Mouse (Mus musculus): Measurements from ENCODE around the gene Gm20388. TPM values are rescaled to one million over a fixed set of nuclear protein-coding genes. Genes with fewer than 3 reads are reported as not detected.

Gm20388 gene
- polyA plus RNA-seq, 1 experiment from 2014 or later = 12.4 TPM

DNA sequence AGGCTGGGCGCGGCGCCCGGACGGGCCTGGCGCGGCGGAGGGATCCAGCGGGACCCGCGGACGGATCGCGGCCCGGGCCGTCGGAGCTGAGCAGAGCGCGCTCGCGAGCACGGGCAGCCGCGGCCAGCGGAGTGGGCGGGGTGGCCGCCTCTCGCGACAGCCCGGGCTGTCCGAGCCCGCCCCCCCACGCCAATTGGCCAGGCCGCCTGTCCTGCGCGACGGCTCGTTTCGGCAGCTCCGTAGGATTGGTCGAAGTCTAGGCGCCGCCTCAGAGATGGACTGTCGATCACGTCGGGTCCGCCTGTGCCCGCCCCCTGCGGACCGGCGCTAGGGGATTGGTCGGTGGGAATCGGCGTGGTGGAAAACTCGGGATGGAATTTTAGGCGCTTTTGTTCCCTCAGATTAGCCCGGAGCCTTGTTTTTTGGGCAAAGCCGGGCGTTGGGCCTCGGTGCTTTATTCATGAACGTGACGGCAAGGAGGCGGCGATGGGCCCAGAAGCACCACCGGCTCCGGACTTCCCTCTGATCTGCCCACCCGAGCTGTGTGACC, 1742.2 kb downstream of the Gm20388 start, which contains the start of gene Zcchc14:
Gene Zcchc14, minus strand, starts transcription at position 128 of the 550 bp plus-strand sequence.
- 0 out of 2 replicates have a peak, but pooled peaks cover 2% of the 10 kb centered on the region for H3K36me3 ChIP-seq (ENCODE audit: control insufficient read depth, insufficient read depth, low read length)
- H3K4me3 ChIP-seq (ENCODE audit: low read length) = peak within 1 kb of the TSS; percentile 74
- no peaks in the 10 kb centered on the region for H3K9me3 ChIP-seq (ENCODE audit: control insufficient read depth, low read length)
- H3K4me1 ChIP-seq (ENCODE audit: control insufficient read depth, insufficient read depth, low read depth, low read length) = peaks cover 45% of the 10 kb centered on the region
- under 1% methylated on average over 41 of the region's 67 CpGs for WGBS
- H3K9ac ChIP-seq (ENCODE audit: low read depth, low read length) = peak within 1 kb of the TSS; percentile 93
- peak within 1 kb of the TSS; percentile 98 for H3K4me2 ChIP-seq (ENCODE audit: low read length)
- ATAC-seq = peak; percentile 99
- no peaks in the 10 kb centered on the region for H3K27me3 ChIP-seq (replicated peaks; ENCODE audit: control insufficient read depth, insufficient read depth, low read length)
- peak within 1 kb of the TSS; percentile 98 for H3K27ac ChIP-seq (ENCODE audit: low read depth, low read length)

DNA sequence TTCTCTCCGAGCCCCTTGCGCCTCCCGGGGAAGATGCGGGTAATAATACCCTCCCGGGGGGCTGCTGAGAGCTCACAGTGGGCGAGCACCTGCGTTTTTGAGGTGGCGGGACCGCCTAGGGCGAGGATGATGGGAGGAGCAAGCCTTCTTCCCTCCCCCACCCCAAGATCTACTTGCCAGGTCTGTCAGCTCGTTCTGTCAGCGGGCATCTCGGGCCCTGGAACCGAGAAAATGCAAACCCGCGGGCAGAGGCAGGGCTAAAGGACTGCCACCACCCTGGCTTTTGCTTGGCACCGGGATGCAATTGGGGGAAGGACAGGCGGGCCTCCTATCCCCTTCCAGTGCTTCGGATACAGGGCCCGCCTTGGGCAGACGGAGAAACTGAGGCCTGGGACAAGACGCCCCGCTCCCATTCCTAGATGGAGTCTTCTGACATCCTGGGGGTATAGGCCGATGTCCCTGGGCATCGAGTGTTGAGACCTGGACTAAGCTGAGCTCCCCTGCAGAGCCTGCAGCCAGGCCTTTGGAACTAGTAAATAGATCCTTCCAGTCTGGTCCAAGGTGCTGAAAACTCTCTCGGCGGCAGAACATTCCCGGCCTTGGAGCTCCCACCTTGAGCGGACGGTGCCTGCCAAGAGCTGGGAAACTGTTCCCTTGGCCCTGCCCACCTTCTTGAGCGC, 1742.8 kb downstream of the Gm20388 start:
- Histone ChIP-seq H3K4me1 (ENCODE audit: control insufficient read depth, insufficient read depth, low read depth, low read length) (peaks cover 39% of the 10 kb centered on the region), H3K9me3 (ENCODE audit: control insufficient read depth, low read length) (no peaks in the 10 kb centered on the region), H3K27me3 (replicated peaks; ENCODE audit: control insufficient read depth, insufficient read depth, low read length) (no peaks in the 10 kb centered on the region), H3K4me3 (ENCODE audit: low read length) (peak overlapping the region; percentile 74), H3K9ac (ENCODE audit: low read depth, low read length) (peak overlapping the region; percentile 87), H3K27ac (ENCODE audit: low read depth, low read length) (peak overlapping the region; percentile 94), H3K36me3 (ENCODE audit: control insufficient read depth, insufficient read depth, low read length) (0 out of 2 replicates have a peak, but pooled peaks cover 2% of the 10 kb centered on the region), H3K4me2 (ENCODE audit: low read length) (peak overlapping the region; percentile 88)
- WGBS = 1% methylated on average over 31 of the region's 31 CpGs
- ATAC-seq = no peak; the same call in 1 of the 2 replicates

DNA sequence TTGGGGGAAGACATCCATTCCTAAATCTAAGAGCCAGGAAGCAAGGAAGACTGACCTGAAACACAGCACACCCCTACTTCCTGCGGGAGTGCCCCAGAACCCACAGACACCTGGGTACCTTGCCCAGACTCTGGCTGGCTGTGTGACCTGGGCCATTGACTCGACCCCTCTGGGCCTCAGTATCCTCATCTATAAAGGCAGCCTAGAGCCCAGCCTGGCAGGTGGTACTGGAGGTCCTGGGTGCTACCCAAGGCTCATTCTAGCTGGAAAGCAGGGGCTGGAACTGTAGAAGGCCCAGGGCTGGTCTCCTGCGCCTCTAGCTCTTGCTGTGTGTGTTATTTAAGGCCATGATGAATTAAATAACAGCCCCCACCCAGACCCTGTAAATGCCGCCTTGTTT, 1743.5 kb downstream of the Gm20388 start:
- ATAC-seq = no peak
- no peaks in the 10 kb centered on the region for H3K9me3 ChIP-seq (ENCODE audit: control insufficient read depth, low read length)
- H3K27me3 ChIP-seq (replicated peaks; ENCODE audit: control insufficient read depth, insufficient read depth, low read length) = no peaks in the 10 kb centered on the region
- peak overlapping the region; percentile 94 for H3K27ac ChIP-seq (ENCODE audit: low read depth, low read length)
- peak overlapping the region; percentile 88 for H3K4me2 ChIP-seq (ENCODE audit: low read length)
- H3K9ac ChIP-seq (ENCODE audit: low read depth, low read length) = peak overlapping the region; percentile 87
- 70% methylated on average over 4 of the region's 4 CpGs for WGBS
- H3K36me3 ChIP-seq (ENCODE audit: control insufficient read depth, insufficient read depth, low read length) = 0 out of 2 replicates have a peak, but pooled peaks cover 2% of the 10 kb centered on the region
- peak overlapping the region; percentile 74 for H3K4me3 ChIP-seq (ENCODE audit: low read length)
- peaks cover 33% of the 10 kb centered on the region for H3K4me1 ChIP-seq (ENCODE audit: control insufficient read depth, insufficient read depth, low read depth, low read length)

DNA sequence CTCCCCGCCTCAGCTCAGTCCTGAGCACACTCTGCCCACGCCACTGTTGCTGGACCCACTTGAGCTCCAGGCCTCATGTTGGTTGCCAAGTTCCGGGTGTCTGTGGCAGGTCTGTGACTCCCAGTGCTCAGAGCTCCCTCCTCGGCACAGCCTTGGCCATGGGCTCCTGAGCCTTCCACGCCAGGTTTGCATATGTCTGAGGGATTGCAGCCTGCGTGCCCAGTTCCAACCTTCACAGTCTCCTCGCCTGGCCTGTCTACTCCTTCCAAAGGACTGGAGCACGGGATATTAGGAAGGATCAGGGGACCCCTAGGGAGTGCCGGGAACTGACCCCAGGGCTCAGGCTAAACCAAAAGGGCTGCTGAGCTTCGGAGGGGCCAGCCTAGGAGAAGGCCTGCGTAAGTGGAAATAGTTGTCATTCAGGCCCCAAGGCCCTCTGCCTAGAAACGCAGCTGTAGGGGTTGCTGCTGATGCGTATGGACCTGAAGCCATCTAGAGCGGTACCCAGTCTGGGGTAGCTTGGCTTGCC, 1744.4 kb downstream of the Gm20388 start:
- Histone ChIP-seq H3K27me3 (replicated peaks; ENCODE audit: control insufficient read depth, insufficient read depth, low read length) (no peaks in the 10 kb centered on the region), H3K27ac (ENCODE audit: low read depth, low read length) (no peak overlapping the region), H3K4me1 (ENCODE audit: control insufficient read depth, insufficient read depth, low read depth, low read length) (peaks cover 25% of the 10 kb centered on the region), H3K9me3 (ENCODE audit: control insufficient read depth, low read length) (no peaks in the 10 kb centered on the region), H3K4me2 (ENCODE audit: low read length) (no peak overlapping the region), H3K4me3 (ENCODE audit: low read length) (no peak overlapping the region), H3K9ac (ENCODE audit: low read depth, low read length) (no peak overlapping the region; the same call in 1 of the 2 replicates), H3K36me3 (ENCODE audit: control insufficient read depth, insufficient read depth, low read length) (0 out of 2 replicates have a peak, but pooled peaks cover 2% of the 10 kb centered on the region)
- WGBS = 81% methylated on average over 14 of the region's 14 CpGs
- ATAC-seq = no peak

DNA sequence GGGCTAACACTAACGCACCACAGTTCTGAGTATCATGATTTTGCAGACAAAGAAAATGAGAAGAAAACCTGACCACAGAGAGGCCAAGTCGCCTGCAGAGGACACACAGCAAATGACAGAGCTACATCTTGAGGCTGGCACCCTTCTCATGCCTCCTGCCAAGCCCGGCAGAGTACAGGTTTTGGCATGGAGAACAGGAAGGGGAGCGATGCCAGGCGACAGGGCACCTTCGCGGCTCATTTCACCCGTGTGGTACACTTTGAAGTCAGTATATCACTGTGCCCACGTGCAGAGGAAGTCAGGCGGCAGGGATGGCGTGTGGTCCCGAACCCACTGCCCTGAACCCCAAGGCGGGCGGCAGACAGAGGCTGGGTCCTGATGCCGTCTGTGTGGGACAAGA, 1750.0 kb downstream of the Gm20388 start:
- Histone ChIP-seq H3K4me3 (ENCODE audit: low read length) (no peak overlapping the region), H3K4me1 (ENCODE audit: control insufficient read depth, insufficient read depth, low read depth, low read length) (peaks cover 6% of the 10 kb centered on the region), H3K4me2 (ENCODE audit: low read length) (no peak overlapping the region), H3K36me3 (ENCODE audit: control insufficient read depth, insufficient read depth, low read length) (no peaks in the 10 kb centered on the region), H3K27me3 (replicated peaks; ENCODE audit: control insufficient read depth, insufficient read depth, low read length) (peaks cover 3% of the 10 kb centered on the region; the same call in 1 of the 2 replicates), H3K9ac (ENCODE audit: low read depth, low read length) (no peak overlapping the region), H3K27ac (ENCODE audit: low read depth, low read length) (no peak overlapping the region), H3K9me3 (ENCODE audit: control insufficient read depth, low read length) (no peaks in the 10 kb centered on the region)
- WGBS = 70% methylated on average over 15 of the region's 15 CpGs
- ATAC-seq = no peak

DNA sequence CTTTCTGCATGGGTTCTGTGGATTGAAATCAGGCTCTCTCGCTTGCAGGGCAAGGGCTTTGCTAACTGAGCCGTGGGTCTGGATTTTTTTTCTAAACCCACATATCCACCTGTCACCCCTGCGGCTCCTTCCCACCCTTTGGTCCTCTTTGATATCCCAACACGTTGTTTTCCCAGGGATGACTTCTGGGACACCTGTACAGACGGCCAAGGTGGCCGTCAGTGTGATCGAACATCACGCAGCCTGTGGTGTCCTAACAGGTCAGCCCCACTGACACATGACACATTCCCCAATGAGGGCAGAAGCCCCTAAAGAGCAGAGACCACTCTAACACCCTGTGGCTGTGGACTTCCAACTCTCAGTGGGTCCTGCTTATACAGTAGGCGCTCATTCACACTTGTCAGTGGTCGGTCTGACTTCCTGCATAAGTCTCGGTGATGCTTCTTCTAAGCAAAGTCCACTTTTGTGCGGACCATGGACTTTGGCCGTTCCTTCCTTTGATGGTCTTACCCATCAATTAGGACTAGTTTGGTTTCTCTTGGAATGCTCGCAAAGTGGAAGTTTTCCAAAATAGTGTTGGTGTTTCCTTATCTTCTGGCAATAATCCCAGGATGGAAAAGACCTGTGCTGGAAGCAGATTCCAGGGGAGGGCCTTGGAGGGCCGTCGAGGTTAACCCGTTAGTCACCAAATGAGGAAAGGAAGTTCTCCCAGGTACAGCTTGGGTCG, 1751.2 kb downstream of the Gm20388 start:
- Histone ChIP-seq H3K36me3 (ENCODE audit: control insufficient read depth, insufficient read depth, low read length) (no peaks in the 10 kb centered on the region), H3K4me1 (ENCODE audit: control insufficient read depth, insufficient read depth, low read depth, low read length) (peaks cover 7% of the 10 kb centered on the region), H3K9ac (ENCODE audit: low read depth, low read length) (no peak overlapping the region), H3K27ac (ENCODE audit: low read depth, low read length) (no peak overlapping the region), H3K4me3 (ENCODE audit: low read length) (no peak overlapping the region), H3K9me3 (ENCODE audit: control insufficient read depth, low read length) (no peaks in the 10 kb centered on the region), H3K27me3 (replicated peaks; ENCODE audit: control insufficient read depth, insufficient read depth, low read length) (peaks cover 3% of the 10 kb centered on the region; the same call in 1 of the 2 replicates), H3K4me2 (ENCODE audit: low read length) (no peak overlapping the region)
- ATAC-seq = no peak
- WGBS = 85% methylated on average over 18 of the region's 18 CpGs

DNA sequence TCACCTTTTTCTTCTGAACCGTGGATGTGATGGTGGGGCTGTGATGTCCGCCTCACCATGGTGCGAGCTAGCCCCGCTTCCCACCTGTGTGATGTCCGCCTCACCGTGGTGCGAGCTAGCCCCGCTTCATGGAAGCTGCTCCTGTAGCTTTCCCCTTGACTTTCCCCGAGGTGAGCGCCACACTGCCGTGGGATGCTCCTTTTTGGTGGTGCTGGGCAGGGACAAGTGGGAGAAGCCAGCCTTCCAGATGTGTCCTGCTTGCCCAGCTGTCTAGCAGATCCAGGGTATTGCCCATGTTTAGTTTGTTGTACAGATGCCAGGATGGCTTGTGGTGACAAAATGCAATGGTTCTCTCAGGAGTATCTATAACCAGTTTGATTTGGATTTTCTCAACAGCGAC, 1752.5 kb downstream of the Gm20388 start:
- H3K4me1 ChIP-seq (ENCODE audit: control insufficient read depth, insufficient read depth, low read depth, low read length) = peaks cover 7% of the 10 kb centered on the region
- H3K4me2 ChIP-seq (ENCODE audit: low read length) = no peak overlapping the region
- H3K4me3 ChIP-seq (ENCODE audit: low read length) = no peak overlapping the region
- H3K9me3 ChIP-seq (ENCODE audit: control insufficient read depth, low read length) = no peaks in the 10 kb centered on the region
- 91% methylated on average over 12 of the region's 12 CpGs for WGBS
- no peak for ATAC-seq
- no peak overlapping the region for H3K27ac ChIP-seq (ENCODE audit: low read depth, low read length)
- H3K27me3 ChIP-seq (replicated peaks; ENCODE audit: control insufficient read depth, insufficient read depth, low read length) = peaks cover 3% of the 10 kb centered on the region; the same call in 1 of the 2 replicates
- H3K36me3 ChIP-seq (ENCODE audit: control insufficient read depth, insufficient read depth, low read length) = no peaks in the 10 kb centered on the region
- H3K9ac ChIP-seq (ENCODE audit: low read depth, low read length) = no peak overlapping the region

DNA sequence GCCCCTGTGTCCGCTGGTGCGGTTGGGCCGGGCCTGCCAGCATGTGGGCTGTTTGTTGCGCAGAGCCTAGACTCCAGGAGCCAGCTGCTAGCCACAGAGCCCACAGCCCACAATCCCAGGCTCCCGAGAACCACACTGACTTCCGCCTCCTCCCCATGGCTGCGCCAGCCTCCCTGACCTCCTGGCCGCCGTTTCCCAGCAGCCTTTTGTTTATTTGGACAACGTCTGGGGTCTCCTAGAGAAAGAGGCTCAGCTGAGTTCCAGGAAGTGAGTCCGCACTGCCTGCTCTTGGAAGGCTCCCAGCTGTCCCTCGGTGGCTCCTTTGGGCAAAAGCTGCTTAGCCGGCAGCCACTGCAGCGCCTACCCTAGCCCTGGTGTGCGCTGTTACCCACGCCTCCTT, 1754.7 kb downstream of the Gm20388 start:
- Histone ChIP-seq H3K4me1 (ENCODE audit: control insufficient read depth, insufficient read depth, low read depth, low read length) (peaks cover 16% of the 10 kb centered on the region), H3K4me2 (ENCODE audit: low read length) (peak overlapping the region; percentile 27), H3K4me3 (ENCODE audit: low read length) (peak overlapping the region; percentile 7; the same call in 1 of the 2 replicates), H3K9ac (ENCODE audit: low read depth, low read length) (no peak overlapping the region), H3K27me3 (replicated peaks; ENCODE audit: control insufficient read depth, insufficient read depth, low read length) (peaks cover 3% of the 10 kb centered on the region; the same call in 1 of the 2 replicates), H3K9me3 (ENCODE audit: control insufficient read depth, low read length) (no peaks in the 10 kb centered on the region), H3K27ac (ENCODE audit: low read depth, low read length) (peak overlapping the region; percentile 60), H3K36me3 (ENCODE audit: control insufficient read depth, insufficient read depth, low read length) (no peaks in the 10 kb centered on the region)
- peak; percentile 64 for ATAC-seq
- WGBS = 3% methylated on average over 16 of the region's 16 CpGs
